Mouse (Mus musculus) inflammation-experienced regulatory T-cells, adult 16 weeks (primary cell): ENCODE data around the gene Prdx4. TPM values are rescaled to one million over a fixed set of nuclear protein-coding genes. Genes with fewer than 3 reads are reported as not detected.

Source experiments
- polyA plus RNA-seq: library from polyadenylated mRNA; unstranded; fragments of 100-300 nt; shearing (Covaris generic); gene quantifications from one replicate; pipeline ENCODE4 v1.2.1, GENCODE M21; 2017

Prdx4 gene
- 52.6 TPM for polyA plus RNA-seq

GRCm38 (mm10) chrX:155340654-155341053, at the start of gene Prdx4:
Gene Prdx4 (minus strand): TSS chrX:155340754.

Other genes starting within 250 kb of the Prdx4 start
- not detected for gene Magea2, start 247.1 kb downstream of the Prdx4 start, polyA plus RNA-seq
- gene Cldn34b2, start 212.3 kb downstream of the Prdx4 start, polyA plus RNA-seq: not detected
- 357 TPM for gene Sat1, start 124.3 kb downstream of the Prdx4 start, polyA plus RNA-seq
- 113 TPM for gene Acot9, start 78.3 kb downstream of the Prdx4 start, polyA plus RNA-seq